Mouse (Mus musculus) lung, adult 2 months (tissue): ENCODE data around the gene Ndufb2.

Experiments
- CTCF ChIP-seq: fragments of 200-500 bp; IDR thresholded peaks from 2 replicates; pipeline ENCODE4 v1.5.1; 2011; ENCODE audit warnings: mild to moderate bottlenecking, low read length, control low read depth; ENCODE audit not compliant: insufficient read depth
- POLR2A ChIP-seq: fragments of 200-500 bp; IDR thresholded peaks from 2 replicates; pipeline ENCODE4 v1.6.1; 2011; ENCODE audit warnings: low read depth, mild to moderate bottlenecking, control low read depth, low read length, borderline replicate concordance; ENCODE audit errors: extremely low read depth

DNA sequence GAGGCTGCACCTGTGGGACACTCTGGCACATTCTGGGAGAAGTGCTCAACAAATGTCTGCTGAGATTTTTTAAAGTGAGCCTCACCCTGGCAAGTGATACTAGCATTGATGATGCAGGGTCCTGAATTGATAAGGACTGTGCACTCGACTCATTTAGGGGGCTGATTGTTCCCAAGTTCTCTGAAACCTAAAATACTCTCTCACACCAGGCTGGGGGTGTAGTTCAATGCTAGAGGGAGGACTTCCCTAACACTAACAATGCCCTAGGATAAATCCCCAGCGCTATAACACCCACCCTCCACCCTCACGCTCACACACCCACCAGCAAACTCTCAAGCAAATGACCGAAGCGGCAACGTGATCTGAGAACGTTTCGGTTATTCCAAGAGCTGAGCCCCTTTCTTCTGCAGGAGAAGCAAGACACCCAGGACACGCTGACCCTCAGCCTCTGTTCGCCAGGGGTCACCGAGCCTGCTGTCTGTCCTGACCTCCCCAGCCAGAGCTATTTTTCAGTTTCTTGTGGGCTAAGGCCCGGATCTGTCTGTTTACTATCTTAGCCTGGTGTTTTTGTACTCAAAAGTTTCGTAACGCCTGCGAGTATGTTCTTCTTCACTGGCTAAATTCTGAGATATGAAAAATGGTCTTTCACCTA is 48.5 kb upstream of the Ndufb2 start:
- TF ChIP-seq CTCF: no peak
- TF ChIP-seq POLR2A: no peak
